Mouse (Mus musculus) stomach, postnatal 0 days (tissue): ENCODE measurements around the gene Hemk1. TPM values are rescaled to one million over a fixed set of nuclear protein-coding genes. Genes with fewer than 3 reads are reported as not detected.

Source experiments
- ATAC-seq: fragments of 200-750 bp; cut with Nextera tagmentation; 2 replicates; pipeline ENCODE4 v1.8.0; 2017; ENCODE audit not compliant: low FRiP score, low TSS enrichment
- DNase-seq: peaks from one replicate; pipeline ENCODE4 v3.0.0-alpha.2; 2016; ENCODE audit warnings: low spot score
- H3K27ac ChIP-seq: fragments of 300-500 bp; sonication (generic); replicated peaks from 2 replicates; pipeline ENCODE4 v1.5.1; 2014; ENCODE audit warnings: mild to moderate bottlenecking, control low read depth
- H3K27me3 ChIP-seq: fragments of 300-500 bp; sonication (generic); 2 replicates; pipeline ENCODE4 v1.6.1; 2014; ENCODE audit warnings: low read length; ENCODE audit not compliant: control insufficient read depth, insufficient read depth
- H3K36me3 ChIP-seq: fragments of 300-500 bp; sonication (generic); 2 replicates; pipeline ENCODE4 v1.6.1; 2014; ENCODE audit warnings: low read length, mixed read lengths; ENCODE audit not compliant: control insufficient read depth, insufficient read depth
- H3K4me1 ChIP-seq: fragments of 300-500 bp; sonication (generic); replicated peaks from 2 replicates; pipeline ENCODE4 v1.6.1; 2014; ENCODE audit warnings: antibody characterized with exemption; ENCODE audit not compliant: control insufficient read depth, insufficient read depth
- H3K4me2 ChIP-seq: fragments of 300-500 bp; sonication (generic); replicated peaks from 2 replicates; pipeline ENCODE4 v1.6.1; 2014; ENCODE audit warnings: low read depth, mild to moderate bottlenecking, control low read depth, moderate library complexity
- H3K4me3 ChIP-seq: fragments of 300-500 bp; sonication (generic); 2 replicates; pipeline ENCODE4 v1.5.1; 2014; ENCODE audit warnings: low read depth, low read length, control low read depth
- H3K9ac ChIP-seq: fragments of 300-500 bp; sonication (generic); 2 replicates; pipeline ENCODE4 v1.6.1; 2014; ENCODE audit warnings: mild to moderate bottlenecking, low read length, control low read depth, mixed read lengths
- H3K9me3 ChIP-seq: fragments of 300-500 bp; sonication (generic); 2 replicates; pipeline ENCODE4 v1.6.1; 2016; ENCODE audit warnings: low read length; ENCODE audit not compliant: control insufficient read depth
- CTCF ChIP-seq: IDR thresholded peaks from 2 replicates; pipeline ENCODE4 v1.5.1; 2016; ENCODE audit warnings: antibody characterized with exemption, low read depth, mild to moderate bottlenecking, moderate library complexity
- EP300 ChIP-seq: optimal IDR thresholded peaks from 2 replicates; pipeline ENCODE3; 2016; ENCODE audit warnings: antibody characterized with exemption
- WGBS: fragments of 180-500 bp; shearing (Covaris S2); extraction: QIAGEN DNeasy Blood & Tissue Kit; methylation state at CpG from one replicate; pipeline ENCODE4 v1.1.7; 2014; 5-methylcytosine and 5-hydroxymethylcytosine counted together
- polyA plus RNA-seq: library from polyadenylated mRNA; unstranded; fragments of >200 nt; fragmentation: Nextera tagmentation; extraction: Ambion mirVana; gene quantifications from 2 replicates; pipeline ENCODE4 v1.2.1, GENCODE M21; 2015

Hemk1 gene
- polyA plus RNA-seq, 1 experiment from 2014 or later = 6.7 TPM

GRCm38 (mm10) chr9:107322461-107323050, 15.6 kb downstream of the Hemk1 start:
- peak; percentile 55 for DNase-seq
- TF ChIP-seq EP300 (no peak), CTCF (no peak)
- Histone ChIP-seq H3K9me3 (no peaks in the 10 kb centered on the region), H3K9ac (no peak overlapping the region), H3K4me1 (no peaks in the 10 kb centered on the region), H3K4me2 (no peak overlapping the region), H3K27me3 (no peaks in the 10 kb centered on the region), H3K36me3 (no peaks in the 10 kb centered on the region), H3K27ac (0 out of 2 replicates have a peak overlapping the region, but pooled peaks have one; percentile 6), H3K4me3 (no peak overlapping the region)
- ATAC-seq = peak; percentile 66
- WGBS = 59% methylated on average over 8 of the region's 8 CpGs

- H3K4me1 ChIP-seq = no peaks in the 10 kb centered on the region; the same call in 1 of the 2 replicates
- ATAC-seq (no peak), DNase-seq (no peak)
- H3K4me2 ChIP-seq = no peak overlapping the region
- H3K36me3 ChIP-seq = no peaks in the 10 kb centered on the region
- no peaks in the 10 kb centered on the region for H3K27me3 ChIP-seq
- no peak overlapping the region for H3K9ac ChIP-seq
- TF ChIP-seq CTCF (no peak), EP300 (no peak)
- WGBS = 59% methylated on average over 2 of the region's 2 CpGs
- no peak overlapping the region for H3K27ac ChIP-seq
- H3K9me3 ChIP-seq = no peaks in the 10 kb centered on the region
- no peak overlapping the region for H3K4me3 ChIP-seq
These were observed 22.4 kb downstream of the Hemk1 start for GRCm38 (mm10) chr9:107315791-107316190.

- Histone ChIP-seq H3K9ac (no peak overlapping the region), H3K36me3 (no peaks in the 10 kb centered on the region), H3K4me2 (no peak overlapping the region), H3K4me3 (no peak overlapping the region), H3K9me3 (no peaks in the 10 kb centered on the region), H3K4me1 (no peaks in the 10 kb centered on the region; the same call in 1 of the 2 replicates), H3K27me3 (no peaks in the 10 kb centered on the region), H3K27ac (no peak overlapping the region)
- TF ChIP-seq CTCF (no peak), EP300 (no peak)
- DNase-seq (no peak), ATAC-seq (no peak)
- 68% methylated on average over 3 of the region's 3 CpGs for WGBS
These were observed 24.2 kb downstream of the Hemk1 start for GRCm38 (mm10) chr9:107313926-107314325.

GRCm38 (mm10) chr9:107312811-107313584, 25.2 kb downstream of the Hemk1 start:
- Histone ChIP-seq H3K9ac (no peak overlapping the region), H3K27ac (peak overlapping the region; percentile 73), H3K4me1 (peaks cover 3% of the 10 kb centered on the region), H3K27me3 (no peaks in the 10 kb centered on the region), H3K9me3 (no peaks in the 10 kb centered on the region), H3K4me3 (no peak overlapping the region), H3K4me2 (0 out of 2 replicates have a peak overlapping the region, but pooled peaks have one; percentile 5), H3K36me3 (no peaks in the 10 kb centered on the region)
- WGBS = 36% methylated on average over 10 of the region's 10 CpGs
- DNase-seq (peak; percentile 66), ATAC-seq (peak; percentile 84)
- no peak for TF ChIP-seq CTCF
- TF ChIP-seq EP300 = no peak

- 58% methylated on average over 5 of the region's 5 CpGs for WGBS
- Histone ChIP-seq H3K9me3 (no peaks in the 10 kb centered on the region), H3K36me3 (no peaks in the 10 kb centered on the region), H3K4me1 (peaks cover 12% of the 10 kb centered on the region), H3K27me3 (no peaks in the 10 kb centered on the region), H3K4me2 (no peak overlapping the region), H3K9ac (no peak overlapping the region), H3K27ac (no peak overlapping the region), H3K4me3 (no peak overlapping the region)
- no peak for DNase-seq
- no peak for TF ChIP-seq EP300
- TF ChIP-seq CTCF = no peak
- ATAC-seq = no peak
These were observed 28.6 kb downstream of the Hemk1 start for GRCm38 (mm10) chr9:107309600-107309999.

- Histone ChIP-seq H3K4me2 (no peak overlapping the region), H3K4me1 (peaks cover 12% of the 10 kb centered on the region), H3K9me3 (no peaks in the 10 kb centered on the region), H3K4me3 (no peak overlapping the region), H3K27me3 (no peaks in the 10 kb centered on the region), H3K36me3 (no peaks in the 10 kb centered on the region), H3K9ac (no peak overlapping the region), H3K27ac (no peak overlapping the region)
- WGBS = 70% methylated on average over 9 of the region's 9 CpGs
- ATAC-seq = no peak
- DNase-seq = no peak
- TF ChIP-seq CTCF (no peak), EP300 (no peak)
These were observed 29.0 kb downstream of the Hemk1 start for GRCm38 (mm10) chr9:107309171-107309570.
